Mouse (Mus musculus): ENCODE results near the gene Zmym1.

GRCm38 (mm10) chr4:127037158-127037557 is 23.8 kb downstream of the Zmym1 start:
- TF ChIP-seq POLR2A (IDR thresholded peaks at IDR 0.05; ENCODE audit: insufficient read length, low read depth), result no peak
- TF ChIP-seq E2F4 (IDR thresholded peaks at IDR 0.05; ENCODE audit: insufficient read depth), result no peak
- TF ChIP-seq MAX (IDR thresholded peaks at IDR 0.05; ENCODE audit: low read depth), result no peak
- TF ChIP-seq POLR2AphosphoS2 (IDR thresholded peaks at IDR 0.05; ENCODE audit: insufficient read length, low read depth), result no peak
- no peak for TF ChIP-seq CEBPB (IDR thresholded peaks at IDR 0.05; ENCODE audit: insufficient read depth, poor library complexity, severe bottlenecking)
- TF ChIP-seq MYOD1 (IDR thresholded peaks at IDR 0.05; ENCODE audit: control insufficient read depth in 1 of 3, insufficient read length in 2 of 3, low read depth in 2 of 3), result no peak
- TF ChIP-seq REST (IDR thresholded peaks at IDR 0.05; ENCODE audit: insufficient read depth, insufficient read length), result no peak
- TF ChIP-seq MYOG (IDR thresholded peaks at IDR 0.05; ENCODE audit: control insufficient read depth in 1 of 3, insufficient read depth in 1 of 3, insufficient read length in 2 of 3, low read depth in 2 of 3), result no peak
- TF ChIP-seq TCF12 (IDR thresholded peaks at IDR 0.05; ENCODE audit: insufficient read depth, poor library complexity, severe bottlenecking), result no peak

All from myocyte (in vitro differentiated cells).